In genomic region chr9:58214519-58215180, GRCm38 (mm10) we compare ENCODE assay signal across 11 mouse cellular contexts. TPM values are rescaled to one million over a fixed set of nuclear protein-coding genes. Genes with fewer than 3 reads are reported as not detected.
DNase-seq lines count a peak whose midpoint lies in the region; ATAC-seq lines count a peak whose summit lies in the region.
"Had no signal": no experiment of that assay in that cellular context is flagged by ENCODE, and none has a peak within 500 bp of the region (broad histone marks: within the 10 kb centered on the region; RNA-seq: fewer than 3 reads in every experiment).

No protein-coding gene starts in this region.

- 56% methylated on average over 8 of the region's 8 CpGs for whole genome bisulfite sequencing in heart, embryonic 11.5 days (ENCODE audit: insufficient replicate concordance)
- 47% methylated on average over 8 of the region's 8 CpGs for WGBS in heart, embryonic 15.5 days
- WGBS in liver, embryonic 13.5 days (ENCODE audit: insufficient replicate concordance), result 25% methylated on average over 8 of the region's 8 CpGs

- H3K9me3 ChIP-seq in heart, embryonic 11.5 days (replicated peaks; ENCODE audit: control insufficient read depth, low read length), result no peaks in the 10 kb centered on the region
- no peaks in the 10 kb centered on the region for H3K9me3 ChIP-seq in heart, embryonic 15.5 days (replicated peaks)
- no peaks in the 10 kb centered on the region for H3K9me3 ChIP-seq in liver, embryonic 13.5 days (replicated peaks)
- H3K9me3 ChIP-seq: G1E; megakaryocyte, embryonic 14.5 days had no signal

- H3K4me1 ChIP-seq in heart, embryonic 11.5 days (ENCODE audit: control insufficient read depth, insufficient read depth, low read length), result peaks cover 28% of the 10 kb centered on the region
- peaks cover 40% of the 10 kb centered on the region for H3K4me1 ChIP-seq in heart, embryonic 15.5 days (replicated peaks)
- peaks cover 52% of the 10 kb centered on the region for H3K4me1 ChIP-seq in liver, embryonic 13.5 days (replicated peaks)

- H3K4me2 ChIP-seq in heart, embryonic 11.5 days, result no peak overlapping the region
- H3K4me2 ChIP-seq in heart, embryonic 15.5 days, result no peak overlapping the region
- peak overlapping the region; percentile 68 for H3K4me2 ChIP-seq in liver, embryonic 13.5 days

- H3K27me3 ChIP-seq in heart, embryonic 11.5 days (ENCODE audit: control insufficient read depth, insufficient read depth, low read length), result no peaks in the 10 kb centered on the region
- no peaks in the 10 kb centered on the region for H3K27me3 ChIP-seq in heart, embryonic 15.5 days
- peaks cover 8% of the 10 kb centered on the region; the same call in 1 of the 2 replicates for H3K27me3 ChIP-seq in liver, embryonic 13.5 days

- H3K4me3 ChIP-seq in heart, embryonic 11.5 days (ENCODE audit: low read depth, low read length), result no peak overlapping the region
- no peak overlapping the region for H3K4me3 ChIP-seq in heart, embryonic 15.5 days
- peak overlapping the region; percentile 35; the same call in 1 of the 2 replicates for H3K4me3 ChIP-seq in liver, embryonic 13.5 days (replicated peaks)
- H3K4me3 ChIP-seq: megakaryocyte, embryonic 14.5 days had no signal

- H3K27ac ChIP-seq in heart, embryonic 11.5 days (ENCODE audit: low read depth, low read length), result no peak overlapping the region
- H3K27ac ChIP-seq in heart, embryonic 15.5 days, result peak overlapping the region; percentile 53
- H3K27ac ChIP-seq in liver, embryonic 13.5 days, result peak overlapping the region; percentile 89

- DNase-seq in heart, adult 8-10 months (ENCODE audit: low spot score), result peak; percentile 35
- peak; percentile 85 for DNase-seq in NIH3T3 (ENCODE audit: low read depth)
- DNase-seq in liver, embryonic 13.5 days, result peak; percentile 54
- no peak for DNase-seq in T-cell, adult 2 months (ENCODE audit: low spot score)
- no peak for DNase-seq in layer of hippocampus, postnatal 14 days (ENCODE audit: low spot score in 2 of 2)
- DNase-seq in frontal cortex, postnatal 10 days (ENCODE audit: low spot score in 2 of 2), result no peak
- DNase-seq: cerebellum, adult 2 months had no signal

- no peak overlapping the region for H3K9ac ChIP-seq in heart, embryonic 11.5 days (ENCODE audit: low read depth, low read length)
- H3K9ac ChIP-seq in heart, embryonic 15.5 days, result no peak overlapping the region
- H3K9ac ChIP-seq in liver, embryonic 13.5 days, result peak overlapping the region; percentile 59

- no peaks in the 10 kb centered on the region for H3K36me3 ChIP-seq in heart, embryonic 11.5 days (ENCODE audit: control insufficient read depth, insufficient read depth, low read length)
- 0 out of 2 replicates have a peak, but pooled peaks cover 2% of the 10 kb centered on the region for H3K36me3 ChIP-seq in heart, embryonic 15.5 days
- peaks cover 13% of the 10 kb centered on the region for H3K36me3 ChIP-seq in liver, embryonic 13.5 days

- no peak for ATAC-seq in heart, embryonic 11.5 days (replicated peaks; ENCODE audit: insufficient number of reproducible peaks, low FRiP score, low TSS enrichment)
- ATAC-seq in heart, embryonic 15.5 days (replicated peaks; ENCODE audit: insufficient number of reproducible peaks, insufficient read depth, low FRiP score, low read depth), result 0 out of 2 replicates have a peak, but pooled peaks have one; percentile 37
- ATAC-seq in liver, embryonic 13.5 days (ENCODE audit: low read depth), result peak; percentile 86

RNA-seq across cellular contexts. Expression of gene Islr2, which starts 10.5 kb away (rescaled TPM):
- 1 to 10 TPM in 1 of 4 experiments, under 1 TPM in 3; 0.53 to 2.5 (median 0.73) TPM for total RNA-seq in heart, adult 8-10 months (2022)
- polyA plus RNA-seq in heart, embryonic 11.5 days (2014; fragmentation: Nextera tagmentation; extraction: Ambion mirVana), result 0.19 and 0.27 TPM in 2 replicates
- 0.20 TPM in 1 of 2 replicates, not detected in the other for polyA plus RNA-seq in heart, embryonic 15.5 days (2015; fragmentation: Nextera tagmentation; extraction: Ambion mirVana)
- 0.03 TPM in 1 of 2 replicates, not detected in the other for polyA plus RNA-seq in liver, embryonic 13.5 days (2015; fragmentation: Nextera tagmentation; extraction: Ambion mirVana)
- total RNA-seq in layer of hippocampus, postnatal 14 days (2021), result 100 to 1,000 TPM; 193 to 208 TPM

RNA-seq across cellular contexts. Expression of gene Islr, which starts 10.5 kb away (rescaled TPM):
- 10 to 100 TPM; 18.0 to 21.1 (median 19.4) TPM for total RNA-seq in heart, adult 8-10 months (2022)
- 5.5 and 6.2 TPM in 2 replicates for polyA plus RNA-seq in heart, embryonic 11.5 days (2014; fragmentation: Nextera tagmentation; extraction: Ambion mirVana)
- polyA plus RNA-seq in heart, embryonic 15.5 days (2015; fragmentation: Nextera tagmentation; extraction: Ambion mirVana), result 28.4 and 49.0 TPM in 2 replicates
- polyA plus RNA-seq in liver, embryonic 13.5 days (2015; fragmentation: Nextera tagmentation; extraction: Ambion mirVana), result 3.8 and 4.2 TPM in 2 replicates
- 10 to 100 TPM; 10.8 to 15.5 TPM for total RNA-seq in layer of hippocampus, postnatal 14 days (2021)
- polyA plus RNA-seq: G1E had no signal

RNA-seq across cellular contexts. Expression of gene Pml, which starts 34.9 kb away (rescaled TPM):
- 1 to 10 TPM; 7.0 to 9.1 (median 8.0) TPM for total RNA-seq in heart, adult 8-10 months (2022)
- polyA plus RNA-seq in heart, embryonic 11.5 days (2014; fragmentation: Nextera tagmentation; extraction: Ambion mirVana), result 13.5 and 15.5 TPM in 2 replicates
- polyA plus RNA-seq in heart, embryonic 15.5 days (2015; fragmentation: Nextera tagmentation; extraction: Ambion mirVana), result 10.0 and 15.8 TPM in 2 replicates
- polyA plus RNA-seq in liver, embryonic 13.5 days (2015; fragmentation: Nextera tagmentation; extraction: Ambion mirVana), result 18.9 and 21.1 TPM in 2 replicates
- 1 to 10 TPM; 8.5 to 9.8 TPM for total RNA-seq in layer of hippocampus, postnatal 14 days (2021)

RNA-seq across cellular contexts. Expression of gene Stoml1, which starts 38.3 kb away (rescaled TPM):
- total RNA-seq in heart, adult 8-10 months (2022), result 10 to 100 TPM in 3 of 4 experiments, 1 to 10 TPM in 1; 9.5 to 13.4 (median 11.7) TPM
- polyA plus RNA-seq in heart, embryonic 11.5 days (2014; fragmentation: Nextera tagmentation; extraction: Ambion mirVana), result 19.4 and 22.2 TPM in 2 replicates
- polyA plus RNA-seq in heart, embryonic 15.5 days (2015; fragmentation: Nextera tagmentation; extraction: Ambion mirVana), result 25.2 and 28.6 TPM in 2 replicates
- polyA plus RNA-seq in liver, embryonic 13.5 days (2015; fragmentation: Nextera tagmentation; extraction: Ambion mirVana), result 5.2 and 5.5 TPM in 2 replicates
- total RNA-seq in layer of hippocampus, postnatal 14 days (2021), result 10 to 100 TPM; 78.5 to 79.8 TPM

Comparison
In these comparisons a context has a peak if more than half of its experiments do, and no peak if none do; other contexts are left out.
1. DNase-seq: peak in heart, adult 8-10 months (single experiment), NIH3T3 (single experiment) and liver, embryonic 13.5 days (single experiment); none in T-cell, adult 2 months (single experiment), layer of hippocampus, postnatal 14 days (0 of 2) and frontal cortex, postnatal 10 days (0 of 2).